Mouse (Mus musculus): ENCODE results near the gene Spock1.

DNA sequence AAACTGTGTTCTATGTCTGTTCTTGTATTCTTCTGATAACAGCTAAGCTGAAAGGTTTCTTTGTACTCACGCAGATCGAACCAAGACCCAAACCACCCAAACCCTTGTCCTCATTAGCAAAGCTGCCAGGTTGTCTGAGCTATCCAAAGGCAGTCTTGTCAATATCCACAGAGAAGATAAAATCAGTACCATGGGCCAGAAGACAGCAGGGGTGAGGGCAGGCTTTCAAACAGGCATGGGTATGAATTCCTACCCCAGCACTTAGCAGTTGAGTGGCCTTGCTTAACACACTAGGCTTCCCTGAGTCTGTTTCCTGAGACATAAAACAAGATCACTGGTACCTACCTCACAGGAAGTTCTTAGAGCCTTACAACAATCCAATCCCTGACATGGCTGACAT lies 205.2 kb downstream of the Spock1 start:
- TF ChIP-seq CTCF (IDR thresholded peaks at IDR 0.05; ENCODE audit: control insufficient read depth, insufficient read depth, insufficient read length) (no peak), MAX (IDR thresholded peaks at IDR 0.05) (no peak)
